ENCODE assay signal across 34 mouse cellular contexts in genomic region chr17:28514555-28514954, GRCm38 (mm10). TPM values are rescaled to one million over a fixed set of nuclear protein-coding genes. Genes with fewer than 3 reads are reported as not detected.
DNase-seq lines count a peak whose midpoint lies in the region; ATAC-seq and TF ChIP-seq lines count a peak whose summit lies in the region.
"Had no signal": no experiment of that assay in that cellular context is flagged by ENCODE, and none has a peak within 500 bp of the region (broad histone marks: within the 10 kb centered on the region; RNA-seq: fewer than 3 reads in every experiment).

No protein-coding gene starts in this region.

- no peaks in the 10 kb centered on the region for H3K79me2 ChIP-seq in liver, adult 2 months (ENCODE audit: control insufficient read depth, insufficient read depth, low read length)

- TF ChIP-seq POLR2A in liver, adult 2 months (IDR thresholded peaks at IDR 0.05; ENCODE audit: extremely low read depth, insufficient read depth, low read length): no peak
- TF ChIP-seq POLR2A in testis, adult 2 months (IDR thresholded peaks at IDR 0.05; ENCODE audit: control insufficient read depth, low read depth, low read length): no peak

- no peaks in the 10 kb centered on the region for H3K9me3 ChIP-seq in hindbrain, embryonic 10.5 days
- H3K9me3 ChIP-seq in hindbrain, embryonic 16.5 days (ENCODE audit: control insufficient read depth, low read length): no peaks in the 10 kb centered on the region
- no peaks in the 10 kb centered on the region for H3K9me3 ChIP-seq in liver, embryonic 11.5 days (ENCODE audit: control insufficient read depth, low read length)
- H3K9me3 ChIP-seq: hindbrain, embryonic 12.5 days; midbrain, embryonic 12.5 days had no signal

- DNase-seq in hindbrain, embryonic 10.5 days (ENCODE audit: low spot score): no peak
- no peak for DNase-seq in liver, adult 2 months (ENCODE audit: extremely low read depth, low read depth, low spot score)
- no peak for DNase-seq in liver, embryonic 11.5 days (ENCODE audit: low spot score)
- no peak for DNase-seq in testis, postnatal 14 days (ENCODE audit: low spot score)
- DNase-seq: cerebellum, adult 18-20 months; cerebellum, postnatal 14 days; heart, postnatal 10 days had no signal

- no peak overlapping the region for H3K4me2 ChIP-seq in hindbrain, embryonic 16.5 days (ENCODE audit: low read length)
- no peak overlapping the region for H3K4me2 ChIP-seq in liver, embryonic 11.5 days
- H3K4me2 ChIP-seq: heart, embryonic 11.5 days; hindbrain, embryonic 12.5 days; midbrain, embryonic 12.5 days had no signal

- 53% methylated on average over 5 of the region's 5 CpGs for WGBS in hindbrain, embryonic 10.5 days
- 51% methylated on average over 5 of the region's 5 CpGs for WGBS in hindbrain, embryonic 16.5 days
- WGBS in liver, adult 2 months: 90% methylated on average over 5 of the region's 5 CpGs
- WGBS in liver, embryonic 11.5 days: 60% methylated on average over 5 of the region's 5 CpGs

- H3K36me3 ChIP-seq in hindbrain, embryonic 10.5 days: no peaks in the 10 kb centered on the region
- no peaks in the 10 kb centered on the region for H3K36me3 ChIP-seq in hindbrain, embryonic 16.5 days (ENCODE audit: control insufficient read depth, insufficient read depth, low read length)
- no peaks in the 10 kb centered on the region for H3K36me3 ChIP-seq in liver, adult 2 months (ENCODE audit: control insufficient read depth, insufficient read depth, low read length)
- H3K36me3 ChIP-seq in liver, embryonic 11.5 days (ENCODE audit: control insufficient read depth, insufficient read depth, low read length): no peaks in the 10 kb centered on the region
- no peaks in the 10 kb centered on the region for H3K36me3 ChIP-seq in testis, adult 2 months (ENCODE audit: control insufficient read depth, insufficient read depth, low read length)
- H3K36me3 ChIP-seq: forebrain, embryonic 10.5 days; G1E; hindbrain, embryonic 12.5 days; midbrain, embryonic 12.5 days had no signal

- no peak overlapping the region for H3K4me3 ChIP-seq in hindbrain, embryonic 10.5 days
- H3K4me3 ChIP-seq in hindbrain, embryonic 16.5 days (ENCODE audit: low read length): no peak overlapping the region
- no peak overlapping the region for H3K4me3 ChIP-seq in liver, adult 2 months (ENCODE audit: insufficient read depth, low read depth, low read length)
- H3K4me3 ChIP-seq in liver, embryonic 11.5 days (ENCODE audit: low read depth, low read length): no peak overlapping the region
- H3K4me3 ChIP-seq in testis, adult 2 months (ENCODE audit: control insufficient read depth, low read depth, low read length): no peak overlapping the region
- H3K4me3 ChIP-seq: forebrain, embryonic 10.5 days; hindbrain, embryonic 12.5 days; midbrain, embryonic 12.5 days had no signal

- 0 out of 2 replicates have a peak overlapping the region, but pooled peaks have one; percentile 64 for H3K27ac ChIP-seq in hindbrain, embryonic 10.5 days
- H3K27ac ChIP-seq in hindbrain, embryonic 16.5 days (ENCODE audit: low read depth, low read length): no peak overlapping the region
- H3K27ac ChIP-seq in liver, adult 2 months (replicated peaks; ENCODE audit: insufficient read depth, low read depth, low read length): peak overlapping the region; percentile 69
- H3K27ac ChIP-seq in liver, embryonic 11.5 days (ENCODE audit: low read depth, low read length): no peak overlapping the region
- peak overlapping the region; percentile 65 for H3K27ac ChIP-seq in testis, adult 2 months (ENCODE audit: control insufficient read depth, insufficient read depth, low read depth, low read length)
- H3K27ac ChIP-seq: hindbrain, embryonic 12.5 days; liver, embryonic 14.5 days; midbrain, embryonic 12.5 days had no signal

- no peak overlapping the region for H3K9ac ChIP-seq in hindbrain, embryonic 16.5 days (ENCODE audit: low read depth, low read length)
- H3K9ac ChIP-seq in liver, adult 2 months (ENCODE audit: low read depth, low read length): no peak overlapping the region
- H3K9ac ChIP-seq in liver, embryonic 11.5 days (ENCODE audit: low read depth, low read length): no peak overlapping the region
- H3K9ac ChIP-seq: hindbrain, embryonic 12.5 days; liver, embryonic 14.5 days; midbrain, embryonic 12.5 days had no signal

- peaks cover 64% of the 10 kb centered on the region for H3K27me3 ChIP-seq in hindbrain, embryonic 10.5 days (ENCODE audit: insufficient read depth, poor library complexity, severe bottlenecking)
- no peaks in the 10 kb centered on the region; the same call in 1 of the 2 replicates for H3K27me3 ChIP-seq in hindbrain, embryonic 16.5 days (replicated peaks; ENCODE audit: control insufficient read depth, insufficient read depth, low read length)
- H3K27me3 ChIP-seq in liver, adult 2 months (ENCODE audit: control insufficient read depth, insufficient read depth, low read length): no peaks in the 10 kb centered on the region
- peaks cover 27% of the 10 kb centered on the region for H3K27me3 ChIP-seq in liver, embryonic 11.5 days (replicated peaks; ENCODE audit: control insufficient read depth, insufficient read depth, low read length)
- no peaks in the 10 kb centered on the region for H3K27me3 ChIP-seq in testis, adult 2 months (ENCODE audit: control insufficient read depth, insufficient read depth, low read length)
- H3K27me3 ChIP-seq: Patski had no signal

- TF ChIP-seq CTCF in liver, adult 2 months (IDR thresholded peaks at IDR 0.05; ENCODE audit: low read depth, low read length): no peak
- no peak for TF ChIP-seq CTCF in testis, adult 2 months (IDR thresholded peaks at IDR 0.05; ENCODE audit: control insufficient read depth, insufficient read depth, insufficient replicate concordance, low read depth, low read length)

- peaks cover 78% of the 10 kb centered on the region for H3K4me1 ChIP-seq in hindbrain, embryonic 10.5 days (replicated peaks)
- H3K4me1 ChIP-seq in hindbrain, embryonic 16.5 days (ENCODE audit: control insufficient read depth, insufficient read depth, low read depth, low read length): peaks cover 15% of the 10 kb centered on the region
- peaks cover 27% of the 10 kb centered on the region for H3K4me1 ChIP-seq in liver, adult 2 months (ENCODE audit: control insufficient read depth, insufficient read depth, low read length)
- peaks cover 39% of the 10 kb centered on the region for H3K4me1 ChIP-seq in liver, embryonic 11.5 days (replicated peaks; ENCODE audit: control insufficient read depth, insufficient read depth, low read length)
- peaks cover 28% of the 10 kb centered on the region for H3K4me1 ChIP-seq in testis, adult 2 months (ENCODE audit: control insufficient read depth, insufficient read depth, low read length)

- no peak for ATAC-seq in hindbrain, embryonic 16.5 days
- ATAC-seq in liver, embryonic 11.5 days (replicated peaks; ENCODE audit: low FRiP score): no peak
- ATAC-seq in frontal cortex, adult (ENCODE audit: low TSS enrichment): no peak
- ATAC-seq: forebrain, embryonic 16.5 days; Patski had no signal

RNA-seq across cellular contexts. Expression of gene Fkbp5, which starts 2.8 kb away (rescaled TPM):
- polyA plus RNA-seq in hindbrain, embryonic 10.5 days (2016; fragmentation: Nextera tagmentation; extraction: Ambion mirVana): 34.3 and 37.9 TPM in 2 replicates
- polyA plus RNA-seq in hindbrain, embryonic 16.5 days (2015; fragmentation: Nextera tagmentation; extraction: Ambion mirVana): 26.7 and 30.8 TPM in 2 replicates
- total RNA-seq in liver, adult 2 months (2014; rRNA removed): 25.6 and 30.3 TPM in 2 replicates
- polyA plus RNA-seq in liver, adult 2 months (2012; rRNA removed): 17.7 and 29.8 TPM in 2 replicates
- 8.8 and 10.1 TPM in 2 replicates for polyA plus RNA-seq in liver, embryonic 11.5 days (2014; fragmentation: Nextera tagmentation; extraction: Ambion mirVana)
- 19.8 and 22.7 TPM in 2 replicates for polyA plus RNA-seq in testis, adult 2 months (2012; rRNA removed)

RNA-seq across cellular contexts. Expression of gene Armc12, which starts 16.1 kb away (rescaled TPM):
- polyA plus RNA-seq in hindbrain, embryonic 10.5 days (2016; fragmentation: Nextera tagmentation; extraction: Ambion mirVana): not detected in 2 replicates
- not detected in 2 replicates for polyA plus RNA-seq in hindbrain, embryonic 16.5 days (2015; fragmentation: Nextera tagmentation; extraction: Ambion mirVana)
- not detected in 2 replicates for total RNA-seq in liver, adult 2 months (2014; rRNA removed)
- polyA plus RNA-seq in liver, adult 2 months (2012; rRNA removed): not detected in 2 replicates
- not detected in 2 replicates for polyA plus RNA-seq in liver, embryonic 11.5 days (2014; fragmentation: Nextera tagmentation; extraction: Ambion mirVana)
- 513 and 515 TPM in 2 replicates for polyA plus RNA-seq in testis, adult 2 months (2012; rRNA removed)
- total RNA-seq: adrenal gland, adult 18-20 months; CH12.LX; G1E; gastrocnemius, postnatal 25 days; heart, postnatal 10 days; layer of hippocampus, postnatal 10 days; left cerebral cortex, postnatal 10 days; megakaryocyte progenitor cell, adult 5-6 weeks; neutrophil, adult 5-6 weeks had no signal
- polyA plus RNA-seq: embryonic facial prominence, embryonic 11.5 days; forebrain, embryonic 10.5 days; forebrain, embryonic 16.5 days; G1E; heart, embryonic 11.5 days; hindbrain, embryonic 12.5 days; intestine, embryonic 14.5 days; kidney, embryonic 16.5 days; large intestine, adult 2 months; limb, embryonic 11.5 days; lung, embryonic 16.5 days; midbrain, embryonic 12.5 days; Patski; stomach, postnatal 0 days had no signal

RNA-seq across cellular contexts. Expression of gene Clpsl2, which starts 34.7 kb away (rescaled TPM):
- not detected in 2 replicates for polyA plus RNA-seq in hindbrain, embryonic 10.5 days (2016; fragmentation: Nextera tagmentation; extraction: Ambion mirVana)
- polyA plus RNA-seq in hindbrain, embryonic 16.5 days (2015; fragmentation: Nextera tagmentation; extraction: Ambion mirVana): not detected in 2 replicates
- total RNA-seq in liver, adult 2 months (2014; rRNA removed): not detected in 2 replicates
- polyA plus RNA-seq in liver, adult 2 months (2012; rRNA removed): not detected in 2 replicates
- not detected in 2 replicates for polyA plus RNA-seq in liver, embryonic 11.5 days (2014; fragmentation: Nextera tagmentation; extraction: Ambion mirVana)
- polyA plus RNA-seq in testis, adult 2 months (2012; rRNA removed): not detected in 2 replicates
- total RNA-seq: adrenal gland, adult 18-20 months; adrenal gland, postnatal 4 days; CH12.LX; G1E; gastrocnemius, postnatal 25 days; heart, postnatal 10 days; layer of hippocampus, postnatal 10 days; left cerebral cortex, postnatal 10 days; megakaryocyte progenitor cell, adult 5-6 weeks; monocyte, adult 5-6 weeks; neutrophil, adult 5-6 weeks had no signal
- polyA plus RNA-seq: embryonic facial prominence, embryonic 11.5 days; forebrain, embryonic 10.5 days; forebrain, embryonic 16.5 days; G1E; heart, embryonic 11.5 days; hindbrain, embryonic 12.5 days; intestine, embryonic 14.5 days; kidney, embryonic 16.5 days; large intestine, adult 2 months; limb, embryonic 11.5 days; liver, embryonic 14.5 days; lung, embryonic 16.5 days; midbrain, embryonic 12.5 days; Patski; stomach, postnatal 0 days had no signal

RNA-seq across cellular contexts. Expression of gene Clps, which starts 46.0 kb away (rescaled TPM):
- polyA plus RNA-seq in hindbrain, embryonic 10.5 days (2016; fragmentation: Nextera tagmentation; extraction: Ambion mirVana): not detected in 2 replicates
- polyA plus RNA-seq in hindbrain, embryonic 16.5 days (2015; fragmentation: Nextera tagmentation; extraction: Ambion mirVana): not detected in 2 replicates
- total RNA-seq in liver, adult 2 months (2014; rRNA removed): 9.5 and 70.1 TPM in 2 replicates
- 1.4 and 2.1 TPM in 2 replicates for polyA plus RNA-seq in liver, adult 2 months (2012; rRNA removed)
- 3.5 and 3.7 TPM in 2 replicates for polyA plus RNA-seq in liver, embryonic 11.5 days (2014; fragmentation: Nextera tagmentation; extraction: Ambion mirVana)
- polyA plus RNA-seq in testis, adult 2 months (2012; rRNA removed): 2.5 and 4.1 TPM in 2 replicates
- total RNA-seq: adrenal gland, adult 18-20 months; CH12.LX; G1E; gastrocnemius, postnatal 25 days; heart, postnatal 10 days; layer of hippocampus, postnatal 10 days; left cerebral cortex, postnatal 10 days; megakaryocyte progenitor cell, adult 5-6 weeks; monocyte, adult 5-6 weeks; neutrophil, adult 5-6 weeks had no signal
- polyA plus RNA-seq: embryonic facial prominence, embryonic 11.5 days; forebrain, embryonic 10.5 days; forebrain, embryonic 16.5 days; G1E; heart, embryonic 11.5 days; hindbrain, embryonic 12.5 days; kidney, embryonic 16.5 days; limb, embryonic 11.5 days; midbrain, embryonic 12.5 days; Patski had no signal

Comparison
In these comparisons a context has a peak if more than half of its experiments do, and no peak if none do; other contexts are left out.
1. H3K27ac ChIP-seq: peak in hindbrain, embryonic 10.5 days (single experiment), liver, adult 2 months (single experiment) and testis, adult 2 months (single experiment); none in hindbrain, embryonic 16.5 days (single experiment) and liver, embryonic 11.5 days (single experiment).
2. RNA of gene Armc12, which starts 16.1 kb away (polyA plus RNA-seq): 513 to 515 TPM in testis, adult 2 months; not detected in hindbrain, embryonic 10.5 days, not detected in hindbrain, embryonic 16.5 days, not detected in liver, adult 2 months and not detected in liver, embryonic 11.5 days; every median in the first group is over 100 times any median in the second.